Mouse (Mus musculus) embryonic fibroblast, embryonic 13.5 days (primary cell): ENCODE results near the gene Ralgapa1. TPM values are rescaled to one million over a fixed set of nuclear protein-coding genes. Genes with fewer than 3 reads are reported as not detected.
"Not testable (repeated sequence)": the region's sequence is repeated elsewhere in the genome, so short reads cannot be mapped to it uniquely, and the experiment has no call there.

Experiments
- H3K27ac ChIP-seq: 2 replicates; pipeline ENCODE4 v1.5.1; 2012; ENCODE audit warnings: low read length, control low read depth, inconsistent platforms; ENCODE audit not compliant: insufficient read depth
- H3K4me1 ChIP-seq: 2 replicates; pipeline ENCODE4 v1.6.1; 2011; ENCODE audit warnings: low read length; ENCODE audit not compliant: control insufficient read depth, insufficient read depth
- H3K4me3 ChIP-seq: 2 replicates; pipeline ENCODE4 v1.5.1; 2011; ENCODE audit warnings: mild to moderate bottlenecking, control low read depth, low read length; ENCODE audit not compliant: insufficient read depth
- CTCF ChIP-seq: IDR thresholded peaks from 2 replicates; pipeline ENCODE4 v1.5.1; 2011; ENCODE audit warnings: mild to moderate bottlenecking, control low read depth, low read length, moderate library complexity, borderline replicate concordance; ENCODE audit not compliant: insufficient read depth
- POLR2A ChIP-seq: IDR thresholded peaks from 2 replicates; pipeline ENCODE4 v1.6.1; 2011; ENCODE audit warnings: low read depth, mild to moderate bottlenecking, control low read depth, low read length, moderate library complexity
- polyA plus RNA-seq: library from polyadenylated mRNA; stranded (reverse); fragments of >200 nt; gene quantifications from 2 replicates; pipeline ENCODE4 v1.2.4, GENCODE M21; 2011; ENCODE audit warnings: low read depth; ENCODE audit not compliant: missing spikeins, insufficient read length

The Ralgapa1 gene
- polyA plus RNA-seq, 1 experiment = 32.3 TPM

- H3K4me3 ChIP-seq = no peak overlapping the region
- no peak overlapping the region for H3K27ac ChIP-seq
- no peak for TF ChIP-seq CTCF
- TF ChIP-seq POLR2A = no peak
- H3K4me1 ChIP-seq = no peaks in the 10 kb centered on the region; the same call in 1 of the 2 replicates
Measured at GRCm38 (mm10) chr12:55568466-55568865, 252.5 kb downstream of the Ralgapa1 start.

GRCm38 (mm10) chr12:55566837-55567236, 254.1 kb downstream of the Ralgapa1 start:
- TF ChIP-seq POLR2A = no peak
- TF ChIP-seq CTCF = no peak
- Histone ChIP-seq H3K4me3 (no peak overlapping the region), H3K4me1 (no peaks in the 10 kb centered on the region; the same call in 1 of the 2 replicates), H3K27ac (no peak overlapping the region)

DNA sequence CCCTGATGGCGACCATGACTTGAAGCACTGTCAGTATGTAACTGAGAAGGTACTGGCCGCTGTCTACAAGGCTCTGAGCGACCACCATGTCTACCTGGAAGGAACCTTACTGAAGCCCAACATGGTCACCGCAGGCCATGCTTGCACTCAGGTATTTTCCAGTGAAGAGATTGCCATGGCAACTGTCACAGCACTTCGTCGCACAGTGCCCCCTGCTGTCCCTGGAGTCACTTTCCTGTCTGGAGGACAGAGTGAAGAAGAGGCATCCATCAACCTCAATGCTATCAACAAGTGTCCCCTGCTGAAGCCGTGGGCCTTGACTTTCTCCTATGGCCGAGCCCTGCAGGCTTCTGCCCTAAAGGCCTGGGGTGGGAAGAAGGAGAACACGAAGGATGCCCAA, 255.1 kb downstream of the Ralgapa1 start:
- Histone ChIP-seq H3K27ac (no peak overlapping the region), H3K4me3 (no peak overlapping the region), H3K4me1 (no peaks in the 10 kb centered on the region; the same call in 1 of the 2 replicates)
- TF ChIP-seq CTCF = no peak
- TF ChIP-seq POLR2A = no peak

DNA sequence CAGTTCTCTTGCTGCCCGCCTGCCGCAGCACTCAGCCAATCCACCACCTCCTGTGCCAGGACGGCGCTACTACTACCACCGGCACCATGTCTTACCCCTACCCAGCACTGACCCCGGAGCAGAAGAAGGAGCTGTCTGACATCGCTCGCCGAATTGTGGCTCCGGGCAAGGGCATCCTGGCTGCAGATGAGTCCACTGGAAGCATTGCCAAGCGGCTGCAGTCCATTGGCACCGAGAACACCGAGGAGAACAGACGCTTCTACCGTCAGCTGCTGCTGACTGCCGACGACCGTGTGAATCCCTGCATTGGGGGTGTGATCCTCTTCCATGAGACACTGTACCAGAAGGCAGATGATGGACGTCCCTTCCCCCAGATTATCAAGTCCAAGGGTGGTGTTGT, 255.8 kb downstream of the Ralgapa1 start, which contains the start of gene Aldoart2:
Aldoart2 (plus strand) TSS at position 34 of the 400 bp plus-strand sequence.
- TF ChIP-seq CTCF (no peak), POLR2A (no peak)
- Histone ChIP-seq H3K4me3 (no peak within 1 kb of the TSS), H3K4me1 (no peaks in the 10 kb centered on the region; the same call in 1 of the 2 replicates), H3K27ac (no peak within 1 kb of the TSS)

DNA sequence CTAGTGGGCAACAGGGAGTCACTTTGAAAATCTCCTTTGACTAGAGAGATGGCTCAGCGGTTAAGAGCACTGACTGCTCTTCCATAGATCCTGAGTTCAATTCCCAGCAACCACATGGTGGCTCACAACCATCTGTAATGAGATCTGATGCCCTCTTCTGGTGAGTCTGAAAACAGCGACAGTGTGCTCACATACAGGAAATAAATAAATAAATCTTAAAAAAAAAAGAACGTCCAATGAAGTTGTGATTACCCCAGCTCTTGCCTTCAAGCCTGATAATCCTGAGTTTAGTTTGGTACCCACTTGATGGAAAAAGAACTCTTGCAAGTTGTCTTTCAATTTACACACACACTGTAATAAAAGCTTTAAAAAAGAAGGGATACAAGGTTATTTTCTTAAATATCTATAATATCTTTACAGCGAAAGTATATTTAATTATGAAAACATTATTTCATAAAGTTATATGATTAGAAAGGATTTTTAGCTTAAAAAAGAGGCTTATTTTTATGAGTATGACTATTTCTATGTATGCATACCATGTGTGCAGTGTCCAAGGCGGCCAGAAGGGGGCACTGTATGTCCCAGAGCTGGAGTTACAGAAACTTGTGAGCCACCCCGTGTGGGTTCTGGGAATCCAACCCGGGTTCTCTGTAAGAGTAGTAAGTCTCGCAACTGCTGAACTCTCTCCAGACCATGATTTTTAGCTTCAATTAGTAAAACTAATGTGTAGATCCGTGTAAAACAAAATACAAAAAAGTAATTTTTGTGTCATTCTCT, 256.6 kb downstream of the Ralgapa1 start:
- no peaks in the 10 kb centered on the region; the same call in 1 of the 2 replicates for H3K4me1 ChIP-seq

GRCm38 (mm10) chr12:55563742-55564141, 257.2 kb downstream of the Ralgapa1 start:
- Histone ChIP-seq H3K4me3 (no peak overlapping the region), H3K27ac (no peak overlapping the region), H3K4me1 (no peaks in the 10 kb centered on the region; the same call in 1 of the 2 replicates)
- TF ChIP-seq POLR2A (no peak), CTCF (no peak)

More for the DNA sequence above, 256.6 kb downstream of the Ralgapa1 start:
- TF ChIP-seq POLR2A = no peak
- no peak for TF ChIP-seq CTCF
- H3K4me3 ChIP-seq = no peak overlapping the region
- H3K27ac ChIP-seq = no peak overlapping the region

DNA sequence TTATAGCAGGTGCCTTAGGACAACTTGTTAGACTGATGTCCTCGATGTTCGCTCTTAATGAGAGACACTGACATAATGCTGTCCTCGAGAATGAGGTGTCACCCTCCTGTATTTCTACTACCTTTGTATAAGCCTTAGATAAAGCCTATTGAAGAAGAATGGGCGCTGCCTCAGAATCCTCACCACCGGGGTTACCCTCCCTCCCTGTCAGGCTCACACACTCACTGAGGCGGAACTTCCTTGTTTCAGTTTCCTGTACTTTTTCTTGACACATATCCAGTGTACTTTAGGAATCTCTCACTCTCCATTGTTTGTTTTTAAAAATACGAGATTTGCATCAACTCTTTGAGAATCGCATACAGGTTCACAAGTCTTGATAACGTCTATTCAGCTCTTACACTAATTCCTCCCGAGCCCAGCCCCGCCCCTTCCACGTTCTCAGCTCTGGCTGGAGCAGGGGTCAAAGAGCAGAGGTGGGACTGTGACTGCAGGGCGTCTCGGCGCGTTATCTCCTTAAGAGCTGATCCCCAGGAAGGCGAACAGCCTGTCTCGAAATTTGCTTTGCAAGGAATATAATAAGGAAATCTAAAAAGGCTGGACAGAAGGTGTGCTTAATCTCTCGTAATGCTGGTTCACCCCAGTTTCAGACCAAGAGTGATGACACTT, 260.8 kb downstream of the Ralgapa1 start:
- peak overlapping the region; percentile 35 for H3K4me3 ChIP-seq

DNA sequence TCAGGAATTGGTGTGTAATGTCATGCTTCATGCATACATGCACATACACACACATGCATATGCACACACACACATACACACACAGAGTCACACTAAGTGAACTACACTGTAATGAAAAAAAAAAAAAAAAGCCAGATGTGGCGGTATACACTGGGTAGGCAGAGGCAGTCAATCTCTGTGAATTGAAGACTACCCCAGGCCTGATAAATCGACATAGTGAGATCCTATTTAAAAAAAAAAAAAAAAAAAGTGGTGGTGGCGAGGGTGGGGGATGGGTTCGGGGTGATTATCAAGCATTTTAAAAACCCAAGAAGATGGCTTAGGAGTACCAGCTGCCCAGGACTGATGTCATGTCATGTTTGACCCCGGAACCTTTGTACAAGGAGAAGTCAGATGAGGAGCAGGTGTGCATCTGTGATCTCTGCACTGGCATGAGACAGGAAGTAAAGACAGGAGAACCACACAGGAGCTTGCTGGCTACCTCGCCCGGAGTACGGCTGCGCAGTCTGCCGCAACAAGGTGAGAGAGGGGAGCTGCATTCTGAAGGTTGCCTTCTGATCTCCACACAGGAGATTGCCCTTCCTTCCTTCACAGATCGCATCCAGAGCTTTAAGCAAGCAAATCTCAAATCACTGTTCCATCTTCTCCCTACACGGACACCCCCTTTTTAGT, 261.6 kb downstream of the Ralgapa1 start:
- TF ChIP-seq CTCF (no peak), POLR2A (no peak)
- Histone ChIP-seq H3K4me1 (no peaks in the 10 kb centered on the region; the same call in 1 of the 2 replicates), H3K4me3 (no peak overlapping the region), H3K27ac (no peak overlapping the region)

More for the DNA sequence above, 260.8 kb downstream of the Ralgapa1 start:
- no peak overlapping the region for H3K27ac ChIP-seq
- H3K4me1 ChIP-seq = no peaks in the 10 kb centered on the region; the same call in 1 of the 2 replicates
- TF ChIP-seq CTCF (no peak), POLR2A (no peak)

- TF ChIP-seq POLR2A (no peak), CTCF (no peak)
- Histone ChIP-seq H3K4me3 (no peak overlapping the region), H3K4me1 (no peaks in the 10 kb centered on the region), H3K27ac (no peak overlapping the region)
Measured at GRCm38 (mm10) chr12:55557866-55558265, 263.1 kb downstream of the Ralgapa1 start.

DNA sequence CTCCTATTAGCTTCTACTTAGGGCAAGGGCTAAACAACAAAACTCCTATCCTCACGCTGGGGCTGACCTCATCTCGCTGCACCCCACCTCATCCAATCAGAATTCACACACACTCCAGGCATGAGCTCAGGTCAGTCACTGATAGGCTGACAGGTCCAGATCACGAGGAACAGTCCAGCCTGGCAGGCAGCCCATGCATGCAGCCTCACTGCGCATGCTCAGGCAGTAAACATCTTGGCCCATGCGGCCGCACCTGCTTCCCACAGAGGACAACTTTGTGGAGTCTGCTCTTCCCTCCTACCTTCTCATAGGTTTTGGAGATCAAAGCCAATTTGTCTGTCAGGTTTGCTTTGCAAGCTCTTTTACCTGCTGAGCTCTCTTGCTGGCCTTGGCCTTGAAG, 266.1 kb downstream of the Ralgapa1 start:
- not testable (repeated sequence) for H3K4me3 ChIP-seq, H3K4me1 ChIP-seq, H3K27ac ChIP-seq

Other genes with a start within 250 kb of the Ralgapa1 start
- gene Insm2, start 221.7 kb downstream of the Ralgapa1 start, polyA plus RNA-seq = not detected in 2 replicates
- gene Brms1l, start 15.2 kb upstream of the Ralgapa1 start, polyA plus RNA-seq = 42.9 and 55.8 TPM in 2 replicates